Mouse (Mus musculus): ENCODE results near the gene Vrk2.

DNA sequence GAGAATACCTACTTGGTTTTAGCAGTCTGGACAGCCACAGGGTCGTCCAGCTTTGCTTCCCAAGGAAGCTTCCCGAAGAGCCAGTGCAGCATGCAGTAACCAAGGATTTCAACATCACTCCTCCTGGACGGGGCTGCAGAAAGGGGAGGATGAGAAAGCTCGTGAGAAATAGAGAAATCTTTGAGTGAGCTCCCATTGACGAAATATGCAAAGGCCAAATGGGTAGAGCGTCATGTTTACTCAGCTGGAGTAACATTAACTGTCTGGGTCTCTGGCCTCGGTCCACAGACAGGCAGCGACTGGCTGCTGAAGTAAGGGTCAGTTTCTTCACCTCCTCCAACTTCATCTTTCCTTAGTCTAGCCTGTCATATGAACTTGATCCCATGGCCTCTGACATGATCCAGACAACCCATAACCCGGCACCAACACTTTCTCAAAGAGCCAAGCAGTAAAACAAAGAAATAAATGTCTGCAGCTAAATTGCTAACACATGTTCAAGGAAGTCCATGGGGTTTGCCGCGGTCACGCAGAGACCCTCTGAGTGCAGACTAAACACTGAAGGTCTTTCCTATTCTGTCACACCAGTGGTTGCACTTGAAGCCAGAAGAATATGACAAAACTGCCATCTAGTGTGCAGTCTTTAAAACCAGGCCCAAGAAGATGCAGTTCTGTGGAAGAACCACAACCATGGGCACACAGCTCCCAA is 103.9 kb downstream of the Vrk2 start:
- no peak for TF ChIP-seq CTCF (IDR thresholded peaks at IDR 0.05; ENCODE audit: low read depth, low read length)
- no peak for TF ChIP-seq POLR2A (IDR thresholded peaks at IDR 0.05; ENCODE audit: borderline replicate concordance, low read depth, low read length)

All from bone marrow macrophage, adult 2 months (primary cell).